Mouse (Mus musculus) telencephalon, adult 2 months (tissue): ENCODE data around the gene Olfr361.
"Not testable (repeated sequence)": the region's sequence is repeated elsewhere in the genome, so short reads cannot be mapped to it uniquely, and the experiment has no call there.

ENCODE experiments used
- DNase-seq: peaks from one replicate; pipeline ENCODE4 v3.0.0-alpha.2; 2011; ENCODE audit warnings: low read depth, low spot score

Olfr361 gene

GRCm38 (mm10) chr2:37089190-37089589 lies at the start of gene Olfr361:
Gene Olfr361, minus strand, starts transcription at chr2:37089290.
- not testable (repeated sequence) for DNase-seq

- no peak for DNase-seq
These were observed 28.7 kb upstream of the Olfr361 start, which contains the start of gene Olfr362 for GRCm38 (mm10) chr2:37117810-37118209. Gene Olfr362, minus strand, starts transcription at chr2:37117910.

GRCm38 (mm10) chr2:37065446-37065845 lies 23.6 kb downstream of the Olfr361 start, which contains the start of gene Olfr360:
Gene Olfr360, plus strand, starts transcription at chr2:37065746.
- no peak for DNase-seq
